Mouse (Mus musculus) kidney, adult 2 months (tissue): ENCODE measurements at regions not wholly inside any gene's neighbourhood (a gene's known extent, or its start where the extent isn't known, plus 50 kb on each side); places are given as distances from the start of the nearest gene placed in this dataset.

Experiments used
- CTCF ChIP-seq: fragments of 200-500 bp; conservative IDR thresholded peaks from 2 replicates; pipeline ENCODE4 v1.5.1; 2011; ENCODE audit warnings: low read depth, mild to moderate bottlenecking, control low read depth, low read length, moderate library complexity, mixed read lengths; ENCODE audit not compliant: insufficient read depth, insufficient read length
- POLR2A ChIP-seq: fragments of 200-500 bp; IDR thresholded peaks from one replicate; pipeline ENCODE4 v1.6.1; 2011; ENCODE audit warnings: low read depth, low read length, control low read depth

GRCm38 (mm10) chr9:120835621-120836020, 93.4 kb upstream of the Ctnnb1 start:
- TF ChIP-seq CTCF = no peak
- no peak for TF ChIP-seq POLR2A
